Mouse (Mus musculus): ENCODE measurements around the gene Cntn3.
"Not testable (repeated sequence)": the region's sequence is repeated elsewhere in the genome, so short reads cannot be mapped to it uniquely, and the experiment has no call there.

Gene Cntn3

DNA sequence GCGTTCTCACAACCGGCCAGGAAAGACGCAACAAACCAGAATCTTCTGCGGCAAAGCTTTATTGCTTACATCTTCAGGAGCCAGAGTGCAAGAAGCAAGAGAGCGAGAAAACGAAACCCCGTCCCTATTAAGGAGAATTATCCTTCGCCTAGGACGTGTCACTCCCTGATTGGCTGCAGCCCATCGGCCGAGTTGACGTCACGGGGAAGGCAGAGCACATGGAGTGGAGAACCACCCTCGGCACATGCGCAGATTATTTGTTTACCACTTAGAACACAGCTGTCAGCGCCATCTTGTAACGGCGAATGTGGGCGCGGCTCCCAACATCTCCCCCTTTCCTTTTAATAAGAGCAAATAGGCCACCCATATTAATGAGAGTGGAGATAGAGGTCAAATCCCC is at the start of gene Cntn3:
Gene Cntn3, minus strand, starts transcription at position 101 of the 400 bp plus-strand sequence.
- DNase-seq (ENCODE audit: low spot score in 2 of 2): not testable (repeated sequence)

DNA sequence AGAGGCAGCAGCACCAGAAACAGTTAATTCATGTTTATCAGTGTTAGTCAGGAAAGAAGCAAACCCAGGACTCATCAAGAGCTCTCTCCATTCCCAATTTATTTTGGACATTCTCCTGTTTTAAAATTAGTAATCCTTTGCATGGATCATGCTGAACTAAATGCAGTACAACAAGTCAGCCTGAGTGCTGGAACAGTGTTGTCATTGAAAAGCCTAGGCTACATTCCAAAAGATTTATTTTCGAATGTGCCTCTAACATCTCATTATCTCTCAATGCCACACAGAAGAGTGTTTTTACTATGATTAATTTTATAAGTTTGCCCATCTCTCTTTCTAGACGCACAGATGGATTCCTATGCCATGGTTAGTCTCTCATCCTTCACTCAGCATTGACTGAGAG is 27.9 kb upstream of the Cntn3 start:
- peak in 1 of 2 experiments; percentile 13 for DNase-seq (ENCODE audit: low spot score in 2 of 2)

DNA sequence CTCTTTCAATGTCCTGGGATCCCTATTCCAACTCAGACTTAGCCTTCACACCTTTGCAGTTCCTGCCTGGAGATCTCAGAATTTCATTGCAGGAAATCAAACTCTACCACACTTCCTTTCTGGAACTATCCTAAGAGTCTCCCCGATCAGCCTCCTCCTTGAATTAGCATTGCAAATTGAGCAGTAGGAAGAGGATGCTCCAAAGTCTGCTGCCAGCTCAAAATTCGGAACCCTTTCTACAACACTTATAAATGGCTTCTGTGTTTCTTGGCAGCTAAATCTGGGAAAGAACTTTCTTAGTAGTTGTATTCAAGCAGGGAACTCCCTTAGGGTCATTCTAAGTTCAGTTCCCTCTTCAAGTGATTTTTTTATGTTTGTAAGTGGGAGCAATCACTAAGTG is 24.9 kb upstream of the Cntn3 start:
- DNase-seq (ENCODE audit: low spot score in 2 of 2): peak; percentile 17 to 55

DNA sequence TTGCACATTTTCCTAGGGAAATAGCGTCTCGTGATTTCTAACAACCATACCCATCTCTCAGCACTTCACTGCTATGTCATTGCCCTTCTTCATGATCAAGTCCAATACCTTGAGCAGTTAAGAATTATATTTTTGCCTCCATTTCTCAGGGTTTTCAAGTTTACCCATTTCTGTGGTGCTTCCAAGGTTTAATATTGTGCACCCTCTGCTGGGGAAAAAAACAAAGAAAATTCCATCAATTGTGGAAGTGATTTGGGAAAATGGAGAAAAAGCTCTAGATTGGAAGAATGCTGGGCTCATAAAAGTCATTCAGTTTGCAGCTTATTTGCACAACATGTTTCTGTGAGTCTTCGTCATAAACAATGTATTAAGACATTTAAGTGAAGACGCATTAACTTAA is 17.2 kb upstream of the Cntn3 start:
- no peak for DNase-seq (ENCODE audit: low spot score in 2 of 2)

DNA sequence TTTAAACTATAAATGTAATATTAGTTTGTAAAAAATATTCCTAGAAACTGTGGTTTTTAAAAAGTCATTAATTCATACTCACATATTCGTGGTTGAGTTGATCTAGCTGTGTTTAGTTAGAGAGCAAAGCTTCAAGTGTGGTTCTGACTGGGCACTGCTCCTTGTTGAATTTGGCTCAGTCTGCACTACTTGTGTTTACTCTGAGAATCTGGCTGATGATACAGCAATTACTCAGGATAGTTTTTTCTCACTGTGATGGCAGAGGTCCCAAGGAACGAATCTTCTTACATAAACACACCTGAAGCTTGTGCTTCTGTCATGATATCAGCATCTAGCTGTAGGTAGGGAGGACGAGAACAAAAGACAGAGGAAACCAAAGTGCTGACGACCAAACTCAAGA is 16.4 kb upstream of the Cntn3 start:
- no peak for DNase-seq (ENCODE audit: low spot score in 2 of 2)

DNA sequence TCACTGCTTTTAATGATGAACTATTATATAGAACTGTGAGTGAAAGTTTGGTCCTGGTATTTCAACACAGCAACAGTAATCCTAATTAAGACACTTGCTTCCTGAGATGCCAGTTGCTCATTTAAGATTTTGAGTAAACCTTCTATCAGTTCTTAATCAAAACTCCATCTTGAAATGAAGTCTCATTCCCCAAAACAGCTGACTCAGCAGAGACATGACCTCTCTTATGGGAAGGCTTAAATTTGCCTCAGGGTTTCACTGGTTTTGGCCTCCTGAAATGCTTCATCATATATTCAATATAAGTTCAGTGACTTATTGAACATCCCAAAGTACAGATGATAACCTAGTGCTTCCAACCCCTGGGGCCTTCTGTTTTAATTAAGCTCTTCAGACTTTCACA is 13.2 kb upstream of the Cntn3 start:
- DNase-seq (ENCODE audit: low spot score in 2 of 2): no peak

DNA sequence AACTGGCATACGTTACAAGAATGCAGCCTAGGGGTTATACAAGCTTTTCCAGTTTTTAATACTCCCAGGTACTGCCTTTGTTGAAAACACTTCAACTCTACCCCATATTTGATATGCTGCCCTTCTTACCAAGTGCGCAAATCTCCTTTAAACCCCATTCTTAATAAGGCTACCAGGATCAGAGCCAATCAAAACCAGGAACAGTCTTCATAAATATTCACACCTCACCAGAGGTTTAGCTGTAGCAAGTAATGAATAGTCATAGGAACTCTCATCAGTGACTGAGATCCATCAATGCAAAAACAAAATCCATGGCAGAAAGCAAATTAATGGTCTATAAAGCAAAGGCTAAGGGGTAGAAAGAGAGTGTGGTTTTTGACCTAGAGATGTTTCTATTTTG is 10.7 kb upstream of the Cntn3 start:
- DNase-seq (ENCODE audit: low spot score in 2 of 2): no peak

DNA sequence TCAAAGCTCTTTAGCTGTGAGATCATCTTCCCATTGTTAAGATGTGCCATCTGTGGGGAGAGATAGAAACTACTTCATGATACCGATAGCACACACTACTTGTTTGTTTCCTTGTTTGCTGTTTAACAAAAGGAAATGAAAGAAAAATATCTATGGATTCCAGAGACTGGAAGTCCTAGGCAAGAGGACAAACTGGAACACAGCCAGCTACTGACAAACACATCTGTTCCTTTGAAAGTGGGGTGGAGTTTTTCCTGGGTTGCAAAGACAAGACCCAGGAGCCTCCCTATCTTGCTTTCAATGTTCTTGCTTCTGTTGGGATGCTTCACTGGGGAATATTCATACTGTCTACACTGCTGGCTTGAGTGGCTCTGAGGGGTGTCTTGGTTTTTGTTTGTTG is 5.4 kb downstream of the Cntn3 start:
- DNase-seq (ENCODE audit: low spot score in 2 of 2): no peak

DNA sequence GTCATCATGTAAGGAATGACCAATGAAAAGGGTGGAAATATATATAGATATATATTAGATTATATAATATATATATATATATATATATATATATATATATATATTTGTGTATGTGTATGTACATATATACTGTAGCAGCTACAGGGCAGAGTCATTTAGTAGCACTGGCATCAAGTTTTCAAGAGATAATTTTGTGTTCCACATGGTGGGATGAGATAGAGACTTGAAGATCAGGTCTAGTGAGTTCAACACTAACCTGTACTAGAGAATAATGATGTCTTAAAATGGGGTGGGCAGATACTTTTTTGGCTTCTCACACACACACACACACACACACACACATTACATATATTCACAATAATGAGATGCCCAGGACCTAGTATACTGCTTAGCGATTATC is 7.7 kb downstream of the Cntn3 start:
- no peak for DNase-seq (ENCODE audit: low spot score in 2 of 2)

DNA sequence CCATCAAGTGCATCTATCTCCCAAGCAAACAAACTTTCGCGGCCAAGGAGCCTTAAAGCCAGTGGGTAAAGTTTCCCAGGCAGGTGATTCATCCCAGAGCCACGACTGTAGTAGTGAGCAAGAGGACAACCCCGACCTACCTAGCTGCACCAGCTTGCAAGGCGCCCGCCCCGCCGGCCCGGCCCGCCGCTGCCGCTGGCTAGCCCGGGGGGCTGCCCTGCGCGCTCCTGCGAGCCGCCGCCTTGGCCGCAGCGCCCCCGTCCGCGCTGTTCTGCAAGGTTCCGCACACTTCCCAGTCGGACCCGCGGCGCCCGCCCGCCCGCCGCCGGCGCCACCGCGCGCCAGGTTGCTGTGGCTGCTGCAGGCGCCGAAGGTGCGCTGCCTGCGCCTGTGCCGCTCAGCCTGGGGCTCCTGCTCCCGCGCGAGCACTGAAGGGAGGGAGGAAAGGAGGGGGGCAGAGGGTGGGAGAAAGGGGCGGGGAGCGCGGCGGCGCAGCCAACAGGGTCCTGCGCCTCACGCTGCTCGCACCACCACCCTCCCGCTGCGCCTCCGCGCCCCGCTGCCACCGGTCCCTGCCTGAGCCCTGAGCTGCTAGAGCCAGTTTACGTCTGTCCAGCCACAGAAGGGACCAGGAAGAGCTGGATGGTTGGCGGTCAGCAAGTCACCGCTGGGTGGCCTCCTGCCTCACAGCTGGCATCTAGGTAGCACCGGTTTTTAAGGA is 8.7 kb downstream of the Cntn3 start:
- peak; percentile 77 to 78 for DNase-seq (ENCODE audit: low spot score in 2 of 2)

DNA sequence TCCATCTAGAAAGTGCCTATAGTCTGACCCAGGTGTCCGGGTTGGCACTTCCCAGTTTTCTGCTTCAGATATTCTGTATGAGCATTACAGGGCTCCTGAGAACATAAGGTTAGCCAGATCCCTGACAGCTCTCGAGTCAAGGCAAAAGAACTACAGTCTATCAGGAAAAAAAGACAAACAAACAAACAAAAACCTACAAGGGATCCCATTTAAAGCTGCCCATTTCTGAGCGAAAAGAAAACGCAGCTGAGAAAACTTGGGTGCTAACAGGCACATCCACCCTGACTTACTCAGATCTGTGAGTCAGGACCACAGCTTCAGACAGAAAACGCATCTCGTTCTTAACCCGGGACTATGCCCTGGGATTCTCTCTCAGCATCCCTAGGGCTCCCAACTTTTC is 9.5 kb downstream of the Cntn3 start:
- no peak for DNase-seq (ENCODE audit: low spot score in 2 of 2)

DNA sequence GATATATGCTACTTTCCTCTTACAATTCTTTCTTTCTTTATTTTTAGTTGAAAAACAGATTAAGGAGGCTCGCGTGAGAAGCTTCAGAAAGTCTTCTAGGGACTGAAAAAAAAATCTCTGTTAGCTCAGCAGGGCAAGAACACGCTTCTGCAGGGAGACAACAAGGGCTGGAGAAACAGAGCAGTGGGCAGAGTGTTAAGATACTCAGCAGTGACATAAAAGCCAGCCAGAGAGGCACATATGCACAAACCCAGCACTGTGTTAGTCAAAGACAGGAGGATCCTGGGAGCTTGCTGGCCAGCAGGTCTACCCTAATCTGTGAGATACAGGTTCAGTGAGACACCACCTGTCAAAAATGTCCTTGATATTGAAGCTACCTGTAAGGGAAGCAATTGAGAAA is 15.4 kb downstream of the Cntn3 start:
- DNase-seq (ENCODE audit: low spot score in 2 of 2): peak; percentile 28 to 40

DNA sequence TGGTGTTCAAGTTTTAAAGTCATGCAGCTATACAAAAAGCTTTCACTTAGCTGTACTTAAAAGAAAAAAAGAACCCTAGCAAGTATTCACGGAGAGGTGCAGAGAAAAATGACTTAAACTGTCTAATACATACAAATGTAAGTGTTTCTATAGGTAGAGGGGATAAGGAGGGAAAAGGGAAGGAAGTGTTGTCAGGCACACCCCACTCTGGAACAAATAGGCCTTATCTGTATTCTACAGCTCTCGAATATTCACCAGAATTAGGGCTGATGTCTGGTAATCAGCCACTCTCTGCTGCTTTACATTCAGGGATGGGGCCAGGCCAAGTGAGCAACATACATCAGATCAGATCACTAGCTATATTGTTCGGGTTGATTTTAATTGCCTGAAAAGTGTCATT is 16.4 kb downstream of the Cntn3 start:
- no peak for DNase-seq (ENCODE audit: low spot score in 2 of 2)

DNA sequence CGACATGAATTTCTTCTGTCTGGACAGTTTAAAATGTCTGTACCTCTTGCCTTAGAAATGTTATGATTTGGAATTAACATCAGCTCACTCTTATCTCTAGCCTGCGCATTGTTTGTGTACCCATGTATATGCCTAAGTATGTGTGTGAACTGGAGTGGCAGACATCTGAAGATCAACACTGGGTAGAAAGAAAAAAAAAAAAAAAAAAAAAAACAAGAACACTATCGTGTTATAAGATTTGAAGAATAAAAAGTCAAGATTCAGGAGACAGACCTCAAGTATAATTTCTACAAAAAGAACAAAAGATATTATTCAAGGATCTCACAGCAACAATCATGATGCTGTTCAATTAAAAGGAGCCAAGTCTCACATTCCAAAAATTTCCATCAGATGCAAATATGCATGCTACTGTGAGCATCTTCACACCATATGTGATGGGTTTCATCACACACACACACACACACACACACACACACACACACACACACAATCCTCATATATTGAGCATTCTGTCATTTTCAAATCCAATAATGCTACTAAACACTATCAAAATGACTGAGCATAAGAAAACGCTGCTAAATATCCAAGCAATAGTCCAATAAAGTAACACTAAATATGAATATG is 17.0 kb downstream of the Cntn3 start:
- DNase-seq (ENCODE audit: low spot score in 2 of 2): no peak

DNA sequence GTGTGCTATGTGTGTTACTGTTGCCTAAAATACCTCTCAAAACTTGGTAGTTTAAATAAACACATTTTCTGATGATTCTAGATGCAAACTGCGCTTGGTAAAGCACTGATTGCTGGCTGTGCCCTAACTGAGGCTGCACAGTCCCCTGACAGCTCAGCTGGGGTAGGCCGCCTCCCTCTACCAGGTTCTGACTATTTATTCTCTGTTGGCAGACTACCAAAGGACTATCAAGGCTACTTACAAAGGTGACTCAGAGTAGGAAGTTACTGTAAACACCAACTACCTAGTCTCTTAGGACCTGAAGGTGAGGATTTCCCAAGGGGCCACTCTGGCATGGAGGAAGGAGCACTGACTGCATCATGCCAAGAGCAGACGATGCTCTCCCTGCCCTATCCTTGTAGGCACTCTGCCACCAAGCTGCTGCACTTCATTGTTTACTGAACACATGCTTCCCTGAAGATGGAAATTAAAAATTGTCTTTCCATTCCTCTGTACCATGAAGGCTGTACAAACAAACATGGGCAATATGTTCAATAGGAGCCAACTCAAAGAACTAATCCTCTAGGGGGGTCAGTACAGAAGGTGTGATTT is 17.7 kb downstream of the Cntn3 start:
- DNase-seq (ENCODE audit: low spot score in 2 of 2): no peak

DNA sequence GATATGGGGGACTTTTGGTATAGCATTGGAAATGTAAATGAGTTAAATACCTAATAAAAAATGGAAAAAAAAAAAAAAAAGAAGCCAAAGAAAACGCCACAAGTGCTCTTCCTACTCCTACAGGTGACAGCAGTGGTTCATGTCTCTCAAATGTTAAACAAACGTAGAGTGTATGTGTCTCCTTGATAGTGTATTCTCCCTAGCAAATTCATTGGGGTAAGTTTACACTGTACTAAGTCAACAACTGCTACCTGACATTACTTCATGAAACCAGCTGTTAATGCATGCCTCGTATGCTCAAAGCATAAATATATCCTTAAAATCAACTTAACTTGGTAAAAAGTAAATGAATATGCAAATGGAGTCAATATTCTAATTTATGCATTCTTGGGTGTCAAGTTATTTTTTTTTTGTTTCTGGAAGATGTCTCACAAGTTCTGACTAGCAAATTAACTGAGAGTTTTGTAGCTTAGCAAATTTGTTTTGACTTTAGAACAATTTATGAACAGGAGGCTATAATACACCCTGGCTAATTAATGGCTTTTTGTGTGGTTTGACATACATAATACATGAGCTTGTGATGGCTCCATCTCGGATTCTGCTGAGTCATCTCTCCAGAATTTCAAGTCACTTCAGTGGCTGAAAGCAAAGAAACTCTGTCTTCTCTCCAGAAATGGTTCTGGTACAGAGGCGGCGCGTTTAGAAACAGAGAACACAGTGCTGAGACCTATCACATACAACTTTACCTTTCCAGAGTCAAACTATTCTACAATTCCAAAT is 31.1 kb downstream of the Cntn3 start:
- no peak for DNase-seq (ENCODE audit: low spot score in 2 of 2)

DNA sequence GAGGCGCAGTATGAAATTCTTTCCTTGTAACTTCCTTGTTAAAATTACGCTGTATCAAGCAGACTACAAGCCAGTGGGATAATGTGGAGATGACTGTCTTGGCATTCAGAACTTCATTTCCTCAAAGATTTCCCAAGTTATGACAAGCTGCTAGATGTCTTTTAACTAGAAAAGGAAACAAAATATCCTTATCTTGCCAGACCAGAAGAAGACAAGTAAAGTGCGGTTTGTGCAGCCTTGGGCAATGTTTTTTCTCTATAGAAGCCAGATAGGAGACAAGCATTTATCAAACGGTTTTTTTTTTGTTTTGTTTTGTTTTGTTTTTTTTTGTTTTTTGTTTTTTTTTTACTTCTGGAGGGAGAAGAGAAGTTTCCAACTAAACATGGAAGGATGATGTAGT is 37.3 kb downstream of the Cntn3 start:
- no peak for DNase-seq (ENCODE audit: low spot score in 2 of 2)

DNA sequence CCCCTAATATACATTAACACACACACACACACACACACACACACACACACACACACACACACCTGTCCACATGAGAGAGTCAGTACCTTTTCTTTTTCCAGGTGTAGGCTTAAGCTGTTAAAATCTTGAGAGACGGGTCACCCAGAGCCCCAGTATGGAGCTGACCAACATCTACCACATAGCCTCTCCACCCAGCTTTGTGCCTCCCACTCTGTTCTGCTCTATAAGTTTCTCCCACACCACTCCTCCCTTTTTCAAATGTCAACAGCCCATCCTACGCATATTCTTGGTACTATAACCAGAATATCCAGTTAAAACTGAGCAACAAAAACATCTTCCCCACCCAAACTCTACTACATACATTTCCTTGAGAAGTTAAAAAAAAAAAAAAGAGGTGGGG is 49.9 kb downstream of the Cntn3 start:
- DNase-seq (ENCODE audit: low spot score in 2 of 2): peak in 1 of 2 experiments; percentile 9

DNA sequence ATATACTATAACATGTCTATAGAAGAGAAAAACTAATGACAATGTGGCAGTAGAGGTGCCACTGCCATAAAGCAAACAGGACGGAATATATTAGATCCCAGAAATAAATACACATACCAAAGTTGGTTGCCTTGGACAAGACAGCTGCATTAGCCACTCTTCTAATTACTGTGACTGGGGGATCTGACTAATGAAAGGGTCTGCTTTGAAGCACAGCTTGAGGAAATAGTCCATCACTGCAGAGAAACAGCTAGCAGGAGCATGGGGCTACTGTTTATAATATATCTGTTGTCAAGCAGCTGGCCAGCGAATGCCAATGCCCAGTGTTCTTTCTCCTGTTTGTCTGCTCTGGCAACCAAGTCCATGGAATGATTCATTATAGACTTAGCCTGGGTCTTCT is 51.9 kb downstream of the Cntn3 start:
- no peak for DNase-seq (ENCODE audit: low spot score in 2 of 2)

DNA sequence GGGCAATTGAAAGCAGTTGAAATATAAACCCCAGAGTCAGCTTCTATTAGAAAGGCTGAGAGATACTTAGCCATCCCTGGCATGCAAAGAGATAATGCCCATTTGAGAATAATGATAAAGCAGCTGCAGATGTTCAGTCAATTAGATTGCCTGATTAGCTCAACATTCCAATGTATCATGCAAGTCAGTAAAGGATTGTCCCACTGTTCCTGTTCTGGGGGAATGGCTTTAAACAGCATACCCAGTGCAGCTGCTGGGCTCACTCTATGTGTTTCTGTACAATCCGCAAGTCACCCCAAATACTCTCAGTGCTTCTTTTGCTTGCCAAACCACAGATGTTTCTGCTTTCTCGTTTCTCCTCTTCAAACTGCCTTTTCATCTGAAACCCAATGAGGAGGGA is 57.7 kb downstream of the Cntn3 start:
- peak in 1 of 2 experiments; percentile 12 for DNase-seq (ENCODE audit: low spot score in 2 of 2)

DNA sequence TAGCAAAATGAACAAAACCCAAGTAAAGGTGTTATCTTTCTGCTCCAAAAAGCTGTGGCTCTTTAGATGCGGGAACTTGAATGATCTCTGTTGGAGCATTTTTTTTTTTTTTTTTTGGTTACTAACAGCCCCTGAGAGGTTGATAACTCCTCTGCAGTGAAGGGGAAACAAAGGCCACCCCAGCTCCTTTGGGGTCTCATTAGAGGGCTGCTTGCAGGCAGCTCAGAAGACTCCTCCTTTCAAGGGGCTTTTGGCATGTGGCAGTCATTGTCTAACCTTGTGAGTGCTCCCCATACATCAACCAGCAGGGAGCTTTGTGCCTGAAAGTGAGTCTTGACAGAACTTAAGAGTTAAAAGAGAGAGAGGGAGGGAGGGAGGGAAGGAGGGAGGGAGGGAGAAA is 60.8 kb downstream of the Cntn3 start:
- no peak for DNase-seq (ENCODE audit: low spot score in 2 of 2)

DNA sequence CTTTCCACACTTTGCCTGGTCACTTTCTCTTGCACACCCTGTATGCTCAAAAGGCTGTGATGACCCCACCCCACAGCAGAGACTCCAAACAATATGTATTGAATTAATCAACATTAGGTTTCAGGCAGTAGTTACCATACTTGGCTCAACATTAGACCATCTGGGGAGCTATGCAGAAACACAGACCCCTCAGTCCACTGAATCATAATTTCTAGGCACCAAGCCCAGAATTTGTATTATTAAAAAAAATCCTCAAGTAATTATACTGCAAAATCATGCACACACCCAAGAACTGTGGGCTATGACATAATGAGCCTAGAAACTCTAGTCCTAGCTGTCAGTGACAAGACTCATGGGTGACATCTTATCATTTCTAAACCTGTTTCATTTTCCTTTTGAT is 87.4 kb downstream of the Cntn3 start:
- no peak for DNase-seq (ENCODE audit: low spot score in 2 of 2)
